Mouse (Mus musculus) liver, postnatal 0 days (tissue): ENCODE measurements around the gene Ccdc40.
A peak's percentile ranks its signal among the peaks of the same experiment; 100 is the strongest.

Experiments
- CTCF ChIP-seq: sonication (generic); IDR thresholded peaks from 2 replicates; pipeline ENCODE4 v1.5.1; 2016; ENCODE audit warnings: antibody characterized with exemption, low read depth
- EP300 ChIP-seq: IDR thresholded peaks from 2 replicates; pipeline ENCODE4 v1.6.1; 2016; ENCODE audit warnings: antibody characterized with exemption, low read depth, mild to moderate bottlenecking

GRCm38 (mm10) chr11:119206562-119206961, 21.8 kb upstream of the Ccdc40 start:
- TF ChIP-seq CTCF (peak; percentile 89), EP300 (no peak)
